Mouse (Mus musculus): ENCODE results near the gene Atp6v0a2. TPM values are rescaled to one million over a fixed set of nuclear protein-coding genes. Genes with fewer than 3 reads are reported as not detected.

The Atp6v0a2 gene
- polyA plus RNA-seq, 1 experiment: not detected

- Histone ChIP-seq H3K4me3 (ENCODE audit: insufficient read depth, low read depth, low read length) (no peak overlapping the region), H3K27ac (ENCODE audit: insufficient read depth, low read depth, low read length) (no peak overlapping the region)
- TF ChIP-seq CTCF (IDR thresholded peaks at IDR 0.05; ENCODE audit: insufficient read depth, low read depth, low read length): no peak
- no peak for TF ChIP-seq POLR2A (IDR thresholded peaks at IDR 0.05; ENCODE audit: insufficient read depth, low read depth, low read length)
Measured at GRCm38 (mm10) chr5:124751656-124752055, 123.3 kb downstream of the Atp6v0a2 start.

DNA sequence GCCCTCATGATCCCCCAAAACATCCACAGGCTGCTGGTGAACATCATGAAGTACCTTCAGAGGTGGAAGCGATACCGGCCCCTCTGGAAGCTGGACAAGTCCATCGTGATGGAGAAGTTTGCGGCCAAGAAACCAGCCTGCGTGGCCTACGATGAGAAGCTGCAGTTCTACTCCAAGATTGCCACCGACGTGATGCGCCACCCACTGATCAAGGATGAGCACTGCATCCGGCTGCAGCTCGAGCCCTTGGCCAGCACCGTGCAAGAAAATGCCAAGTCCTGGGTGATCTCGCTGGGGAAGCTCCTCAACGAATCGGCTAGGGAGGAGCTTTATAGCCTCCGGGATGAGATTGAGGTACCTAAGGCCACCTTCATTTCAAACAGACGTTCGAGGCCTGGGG lies 132.6 kb downstream of the Atp6v0a2 start:
- WGBS: 64% methylated on average over 18 of the region's 18 CpGs
- Histone ChIP-seq H3K4me3 (ENCODE audit: insufficient read depth, low read depth, low read length) (no peak overlapping the region), H3K4me1 (ENCODE audit: control insufficient read depth, insufficient read depth, low read length) (no peaks in the 10 kb centered on the region), H3K27ac (ENCODE audit: insufficient read depth, low read depth, low read length) (no peak overlapping the region)
- TF ChIP-seq CTCF (IDR thresholded peaks at IDR 0.05; ENCODE audit: insufficient read depth, low read depth, low read length) (no peak), POLR2A (IDR thresholded peaks at IDR 0.05; ENCODE audit: insufficient read depth, low read depth, low read length) (no peak)

More at GRCm38 (mm10) chr5:124751656-124752055, 123.3 kb downstream of the Atp6v0a2 start:
- no peaks in the 10 kb centered on the region for H3K4me1 ChIP-seq (ENCODE audit: control insufficient read depth, insufficient read depth, low read length)
- WGBS: 57% methylated on average over 9 of the region's 9 CpGs

DNA sequence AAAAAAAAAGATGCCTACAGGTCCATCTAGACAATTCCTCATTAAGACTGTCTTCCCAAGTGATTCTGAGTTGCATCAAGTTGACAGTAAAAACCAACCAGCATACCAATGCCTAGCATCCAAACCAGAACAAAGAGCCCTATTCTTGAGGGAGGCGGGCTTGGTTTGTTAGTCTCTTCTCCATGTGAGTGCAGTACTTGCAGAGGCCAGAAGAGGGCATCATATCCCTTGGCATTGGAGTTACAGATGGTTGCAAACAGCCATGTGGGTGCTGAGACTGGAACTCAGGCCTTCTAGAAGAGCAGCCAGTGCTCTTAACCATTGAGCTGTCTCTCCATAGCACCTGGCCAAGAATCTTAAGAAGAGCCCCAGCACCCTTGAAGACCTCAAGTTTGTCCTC lies 133.4 kb downstream of the Atp6v0a2 start:
- 100% methylated on average over 1 of the region's 1 CpGs for WGBS
- Histone ChIP-seq H3K4me1 (ENCODE audit: control insufficient read depth, insufficient read depth, low read length) (no peaks in the 10 kb centered on the region), H3K27ac (ENCODE audit: insufficient read depth, low read depth, low read length) (no peak overlapping the region), H3K4me3 (ENCODE audit: insufficient read depth, low read depth, low read length) (no peak overlapping the region)
- TF ChIP-seq POLR2A (IDR thresholded peaks at IDR 0.05; ENCODE audit: insufficient read depth, low read depth, low read length) (no peak), CTCF (IDR thresholded peaks at IDR 0.05; ENCODE audit: insufficient read depth, low read depth, low read length) (no peak)

Other genes with a start within 250 kb of the Atp6v0a2 start
- 263 and 488 TPM in 2 replicates for gene Sbno1, start 202.6 kb upstream of the Atp6v0a2 start, polyA plus RNA-seq (2012; ENCODE audit: insufficient read depth, insufficient read length, low replicate concordance, missing spikeins)
- gene Kmt5a, start 188.6 kb upstream of the Atp6v0a2 start, polyA plus RNA-seq (2012; ENCODE audit: insufficient read depth, insufficient read length, low replicate concordance, missing spikeins): 371 TPM in 1 of 2 replicates, not detected in the other
- not detected in 2 replicates for gene Rilpl2, start 150.2 kb upstream of the Atp6v0a2 start, polyA plus RNA-seq (2012; ENCODE audit: insufficient read depth, insufficient read length, low replicate concordance, missing spikeins)
- not detected in 2 replicates for gene Snrnp35, start 145.4 kb upstream of the Atp6v0a2 start, polyA plus RNA-seq (2012; ENCODE audit: insufficient read depth, insufficient read length, low replicate concordance, missing spikeins)
- gene Rilpl1, start 97.2 kb upstream of the Atp6v0a2 start, polyA plus RNA-seq (2012; ENCODE audit: insufficient read depth, insufficient read length, low replicate concordance, missing spikeins): not detected in 2 replicates
- gene Tmed2, start 87.9 kb upstream of the Atp6v0a2 start, polyA plus RNA-seq (2012; ENCODE audit: insufficient read depth, insufficient read length, low replicate concordance, missing spikeins): not detected in 2 replicates
- not detected in 2 replicates for gene Ddx55, start 75.7 kb upstream of the Atp6v0a2 start, polyA plus RNA-seq (2012; ENCODE audit: insufficient read depth, insufficient read length, low replicate concordance, missing spikeins)
- not detected in 2 replicates for gene Eif2b1, start 49.4 kb upstream of the Atp6v0a2 start, polyA plus RNA-seq (2012; ENCODE audit: insufficient read depth, insufficient read length, low replicate concordance, missing spikeins)
- not detected in 2 replicates for gene Gtf2h3, start 49.4 kb upstream of the Atp6v0a2 start, polyA plus RNA-seq (2012; ENCODE audit: insufficient read depth, insufficient read length, low replicate concordance, missing spikeins)
- not detected in 2 replicates for gene Dnah10, start 96.5 kb downstream of the Atp6v0a2 start, polyA plus RNA-seq (2012; ENCODE audit: insufficient read depth, insufficient read length, low replicate concordance, missing spikeins)
- not detected in 2 replicates for gene Ccdc92, start 233.8 kb downstream of the Atp6v0a2 start, polyA plus RNA-seq (2012; ENCODE audit: insufficient read depth, insufficient read length, low replicate concordance, missing spikeins)
- gene Zfp664, start 234.1 kb downstream of the Atp6v0a2 start, polyA plus RNA-seq (2012; ENCODE audit: insufficient read depth, insufficient read length, low replicate concordance, missing spikeins): 74.3 TPM in 1 of 2 replicates, not detected in the other

Data from olfactory bulb, adult 2 months (tissue).